Mouse (Mus musculus) leukemia stem cell, adult 10-12 weeks (primary cell): ENCODE measurements around the gene Gapt. TPM values are rescaled to one million over a fixed set of nuclear protein-coding genes. Genes with fewer than 3 reads are reported as not detected.

Experiments used
- polyA plus RNA-seq: library from polyadenylated mRNA; stranded (reverse); fragments of >175 nt; gene quantifications from 2 replicates; pipeline ENCODE4 v1.2.3, GENCODE M21; 2012; ENCODE audit warnings: low replicate concordance

The Gapt gene
- not detected in 2 replicates for polyA plus RNA-seq

DNA sequence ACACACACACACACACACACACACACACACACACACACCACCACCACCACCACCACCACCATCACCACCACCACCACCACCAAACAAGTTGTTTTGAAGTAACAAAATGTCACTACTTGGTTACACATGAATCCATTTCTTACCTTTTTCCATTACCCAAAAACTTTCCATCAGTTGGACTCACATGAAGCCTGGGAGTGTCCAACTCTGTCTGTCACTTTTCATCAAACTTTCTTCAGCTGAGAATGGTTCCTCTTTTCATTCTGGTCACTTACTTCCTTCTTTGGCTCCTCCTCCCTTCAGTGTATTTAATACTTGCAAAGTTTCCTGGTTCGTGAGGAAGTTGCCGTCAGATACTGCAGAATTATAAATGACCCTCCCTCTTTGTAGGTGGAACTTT is at the start of gene Gapt:
Gene Gapt (minus strand): TSS at position 259 of the 400 bp plus-strand sequence.

DNA sequence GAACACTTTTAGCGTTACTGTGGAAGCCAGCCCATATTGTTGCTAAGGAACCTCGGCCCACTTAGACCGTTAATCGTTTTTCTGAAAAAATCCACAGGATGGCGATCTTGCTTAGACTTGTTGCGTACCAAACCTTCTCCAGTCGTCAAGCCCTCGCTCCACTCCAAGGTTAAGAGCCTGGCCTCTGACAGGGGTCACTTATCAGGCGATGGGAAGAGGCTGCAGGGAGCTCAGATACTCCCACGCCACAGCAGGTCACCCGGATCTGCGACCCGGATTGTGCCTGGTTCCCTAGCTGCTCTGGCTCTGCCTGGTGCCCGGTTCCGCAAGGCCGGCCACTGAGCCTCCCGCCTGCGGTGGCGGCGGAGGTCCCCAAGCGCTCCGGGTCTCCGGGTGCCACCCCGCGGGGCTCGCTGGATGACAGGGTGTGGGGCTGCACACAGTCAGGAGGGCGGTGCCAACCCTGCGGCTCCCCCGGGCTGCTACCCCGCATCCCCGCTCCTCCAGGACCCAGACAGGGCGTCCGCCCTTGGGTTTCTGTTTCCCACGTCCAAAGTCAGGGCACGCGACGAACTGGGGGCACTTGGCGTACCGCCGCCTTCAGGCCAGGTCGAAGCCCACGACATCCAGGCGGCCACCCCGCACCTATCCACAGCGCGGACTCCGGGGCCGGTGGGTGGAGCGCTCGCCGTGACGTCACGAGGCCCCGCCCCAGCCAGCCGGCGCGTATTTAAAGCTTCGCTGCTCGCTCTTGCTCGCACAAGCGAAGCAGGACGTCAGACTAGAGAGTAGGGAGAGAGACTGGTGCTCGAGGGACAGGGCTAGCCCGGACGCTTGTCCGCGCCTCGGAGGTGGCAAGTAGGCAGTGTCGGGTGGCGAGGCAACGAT is 37.5 kb upstream of the Gapt start, which contains the start of gene Plk2:
Gene Plk2 (plus strand): TSS at position 756 of the 888 bp plus-strand sequence.

Other genes starting within 250 kb of the Gapt start
- not detected in 2 replicates for gene Rab3c, start 76.2 kb downstream of the Gapt start, polyA plus RNA-seq
- 2.6 and 4.0 TPM in 2 replicates for gene Plk2, start 37.8 kb upstream of the Gapt start, polyA plus RNA-seq